Mouse (Mus musculus) erythroblast, embryonic 14.5 days (primary cell): Measurements from ENCODE around the gene Anxa9.

ENCODE experiments used
- GATA1 ChIP-seq: IDR thresholded peaks from 2 replicates; pipeline ENCODE4 v1.6.1; 2012; ENCODE audit warnings: low read length, inconsistent platforms, mixed read lengths
- TAL1 ChIP-seq: IDR thresholded peaks from 3 replicates; pipeline ENCODE4 v1.6.1; 2012; ENCODE audit warnings: low read length, inconsistent platforms, mixed read lengths

DNA sequence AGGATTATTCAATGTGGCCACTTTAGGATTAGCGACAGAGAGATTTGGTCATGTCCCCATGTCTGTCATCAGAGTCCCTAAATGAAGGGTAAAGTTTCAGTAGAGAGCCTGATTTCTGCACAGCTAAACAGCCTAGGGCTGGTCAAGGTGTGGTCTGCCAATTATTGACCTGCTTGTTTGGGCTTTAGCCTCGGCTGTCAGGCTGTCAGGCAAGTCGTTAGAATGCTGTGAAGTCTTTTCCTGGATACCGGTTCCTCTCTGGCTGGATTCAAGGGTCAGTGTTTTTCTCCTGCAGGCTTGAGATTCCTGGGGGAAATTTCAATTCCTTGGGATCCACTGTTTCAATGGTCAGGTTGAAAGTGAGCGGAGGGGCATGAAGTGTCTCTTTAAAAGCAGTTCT lies 21.0 kb downstream of the Anxa9 start:
- TF ChIP-seq GATA1 (no peak), TAL1 (no peak)
